Mouse (Mus musculus) lung, postnatal 0 days (tissue): ENCODE data around the gene Srsf4. TPM values are rescaled to one million over a fixed set of nuclear protein-coding genes. Genes with fewer than 3 reads are reported as not detected.
A peak's percentile ranks its signal among the peaks of the same experiment; 100 is the strongest.

ENCODE experiments used
- ATAC-seq: fragments of 200-750 bp; cut with Nextera tagmentation; 2 replicates; pipeline ENCODE4 v1.8.0; 2017; ENCODE audit warnings: moderate library complexity
- DNase-seq: peaks from one replicate; pipeline ENCODE4 v3.0.0-alpha.2; 2016; ENCODE audit warnings: low spot score
- H3K27ac ChIP-seq: fragments of 300-500 bp; sonication (generic); 2 replicates; pipeline ENCODE4 v1.5.1; 2014; ENCODE audit warnings: antibody characterized with exemption, mild to moderate bottlenecking, low read length, mixed read lengths
- H3K27me3 ChIP-seq: fragments of 300-500 bp; sonication (generic); replicated peaks from 2 replicates; pipeline ENCODE4 v1.6.1; 2014; ENCODE audit warnings: low read length, mixed read lengths; ENCODE audit not compliant: insufficient read depth
- H3K36me3 ChIP-seq: fragments of 300-500 bp; sonication (generic); 2 replicates; pipeline ENCODE4 v1.6.1; 2014; ENCODE audit warnings: low read length, mixed read lengths; ENCODE audit not compliant: insufficient read depth
- H3K4me1 ChIP-seq: fragments of 300-500 bp; sonication (generic); 2 replicates; pipeline ENCODE4 v1.6.1; 2014; ENCODE audit warnings: antibody characterized with exemption, low read depth, low read length, mixed read lengths; ENCODE audit not compliant: insufficient read depth
- H3K4me2 ChIP-seq: fragments of 300-500 bp; sonication (generic); replicated peaks from 2 replicates; pipeline ENCODE4 v1.6.1; 2014; ENCODE audit warnings: low read depth, mild to moderate bottlenecking, low read length, moderate library complexity, mixed read lengths
- H3K4me3 ChIP-seq: fragments of 300-500 bp; sonication (generic); 2 replicates; pipeline ENCODE4 v1.5.1; 2014; ENCODE audit warnings: low read depth, low read length
- H3K9ac ChIP-seq: fragments of 300-500 bp; sonication (generic); replicated peaks from 2 replicates; pipeline ENCODE4 v1.6.1; 2014; ENCODE audit warnings: low read depth, mild to moderate bottlenecking
- H3K9me3 ChIP-seq: fragments of 300-500 bp; sonication (generic); 2 replicates; pipeline ENCODE4 v1.6.1; 2016; ENCODE audit warnings: low read length, mixed read lengths
- CTCF ChIP-seq: IDR thresholded peaks from 2 replicates; pipeline ENCODE4 v1.5.1; 2016; ENCODE audit warnings: antibody characterized with exemption, mild to moderate bottlenecking
- EP300 ChIP-seq: IDR thresholded peaks from 2 replicates; pipeline ENCODE4 v1.6.1; 2016; ENCODE audit warnings: antibody characterized with exemption, mild to moderate bottlenecking, control low read depth
- WGBS: fragments of 180-500 bp; shearing (Covaris S2); extraction: QIAGEN DNeasy Blood & Tissue Kit; methylation state at CpG from one replicate; pipeline ENCODE4 v1.1.7; 2014; 5-methylcytosine and 5-hydroxymethylcytosine counted together
- polyA plus RNA-seq: library from polyadenylated mRNA; unstranded; fragments of >200 nt; fragmentation: Nextera tagmentation; extraction: Ambion mirVana; gene quantifications from 2 replicates; pipeline ENCODE4 v1.2.1, GENCODE M21; 2015

Srsf4 gene
- polyA plus RNA-seq, 1 experiment from 2014 or later, result 62.6 TPM

- 61% methylated on average over 7 of the region's 7 CpGs for WGBS
- Histone ChIP-seq H3K9ac (no peak overlapping the region), H3K36me3 (no peaks in the 10 kb centered on the region), H3K4me3 (no peak overlapping the region), H3K4me2 (no peak overlapping the region), H3K4me1 (peaks cover 11% of the 10 kb centered on the region; the same call in 1 of the 2 replicates), H3K27me3 (no peaks in the 10 kb centered on the region), H3K9me3 (no peaks in the 10 kb centered on the region), H3K27ac (no peak overlapping the region)
- ATAC-seq, result no peak
- DNase-seq, result no peak
- TF ChIP-seq EP300 (no peak), CTCF (no peak)
These were observed 7.9 kb downstream of the Srsf4 start for GRCm38 (mm10) chr4:131881306-131881705.

GRCm38 (mm10) chr4:131883571-131883970 lies 10.2 kb downstream of the Srsf4 start:
- H3K27me3 ChIP-seq, result no peaks in the 10 kb centered on the region
- no peak for DNase-seq
- ATAC-seq, result no peak
- H3K27ac ChIP-seq, result no peak overlapping the region; the same call in 1 of the 2 replicates
- no peaks in the 10 kb centered on the region for H3K9me3 ChIP-seq
- WGBS, result 35% methylated on average over 6 of the region's 6 CpGs
- no peaks in the 10 kb centered on the region for H3K36me3 ChIP-seq
- H3K4me2 ChIP-seq, result no peak overlapping the region
- H3K9ac ChIP-seq, result no peak overlapping the region
- H3K4me3 ChIP-seq, result no peak overlapping the region
- TF ChIP-seq EP300, result no peak
- TF ChIP-seq CTCF, result no peak
- peaks cover 6% of the 10 kb centered on the region; the same call in 1 of the 2 replicates for H3K4me1 ChIP-seq

- DNase-seq, result no peak
- H3K4me2 ChIP-seq, result no peak overlapping the region
- no peak for ATAC-seq
These were observed 12.0 kb downstream of the Srsf4 start for GRCm38 (mm10) chr4:131885376-131885775.

GRCm38 (mm10) chr4:131888564-131888963 lies 15.1 kb downstream of the Srsf4 start:
- Histone ChIP-seq H3K27me3 (no peaks in the 10 kb centered on the region), H3K36me3 (peaks cover 8% of the 10 kb centered on the region; the same call in 1 of the 2 replicates), H3K4me2 (no peak overlapping the region), H3K4me1 (no peaks in the 10 kb centered on the region), H3K9ac (no peak overlapping the region), H3K27ac (no peak overlapping the region), H3K9me3 (no peaks in the 10 kb centered on the region), H3K4me3 (no peak overlapping the region)
- TF ChIP-seq CTCF (no peak), EP300 (no peak)
- no peak for DNase-seq
- 66% methylated on average over 1 of the region's 1 CpGs for WGBS
- ATAC-seq, result no peak

More at GRCm38 (mm10) chr4:131885376-131885775, 12.0 kb downstream of the Srsf4 start:
- no peak overlapping the region for H3K9ac ChIP-seq
- H3K4me1 ChIP-seq, result no peaks in the 10 kb centered on the region; the same call in 1 of the 2 replicates
- no peaks in the 10 kb centered on the region for H3K9me3 ChIP-seq
- 63% methylated on average over 6 of the region's 6 CpGs for WGBS
- no peaks in the 10 kb centered on the region for H3K36me3 ChIP-seq
- no peaks in the 10 kb centered on the region for H3K27me3 ChIP-seq
- H3K4me3 ChIP-seq, result no peak overlapping the region
- TF ChIP-seq EP300, result no peak
- TF ChIP-seq CTCF, result no peak
- H3K27ac ChIP-seq, result no peak overlapping the region

GRCm38 (mm10) chr4:131890692-131891091 lies 17.3 kb downstream of the Srsf4 start:
- Histone ChIP-seq H3K9ac (no peak overlapping the region), H3K9me3 (no peaks in the 10 kb centered on the region), H3K4me3 (no peak overlapping the region), H3K36me3 (peaks cover 16% of the 10 kb centered on the region; the same call in 1 of the 2 replicates), H3K27me3 (no peaks in the 10 kb centered on the region), H3K4me2 (no peak overlapping the region), H3K27ac (no peak overlapping the region), H3K4me1 (no peaks in the 10 kb centered on the region)
- TF ChIP-seq CTCF, result no peak
- TF ChIP-seq EP300, result no peak
- DNase-seq (no peak), ATAC-seq (no peak)
- 72% methylated on average over 3 of the region's 3 CpGs for WGBS

GRCm38 (mm10) chr4:131897109-131897508 lies 23.7 kb downstream of the Srsf4 start:
- H3K9me3 ChIP-seq, result no peaks in the 10 kb centered on the region
- no peak overlapping the region for H3K4me2 ChIP-seq
- peaks cover 4% of the 10 kb centered on the region; the same call in 1 of the 2 replicates for H3K4me1 ChIP-seq
- 86% methylated on average over 5 of the region's 5 CpGs for WGBS
- no peak overlapping the region for H3K4me3 ChIP-seq
- H3K27me3 ChIP-seq, result no peaks in the 10 kb centered on the region
- no peak for TF ChIP-seq EP300
- no peak for TF ChIP-seq CTCF
- no peak overlapping the region for H3K9ac ChIP-seq
- H3K36me3 ChIP-seq, result peaks cover 49% of the 10 kb centered on the region; the same call in 1 of the 2 replicates
- DNase-seq, result peak; percentile 69
- H3K27ac ChIP-seq, result peak overlapping the region; percentile 79
- peak; percentile 56 for ATAC-seq
